In genomic region chr16:29254325-29254724, GRCm38 (mm10) we compare ENCODE assay signal across 22 mouse cellular contexts. TPM values are rescaled to one million over a fixed set of nuclear protein-coding genes. Genes with fewer than 3 reads are reported as not detected.
"Had no signal": no experiment of that assay in that cellular context is flagged by ENCODE, and none has a peak within 500 bp of the region (broad histone marks: within the 10 kb centered on the region; RNA-seq: fewer than 3 reads in every experiment).

No protein-coding gene starts in this region.

- H3K9me3 ChIP-seq: limb, embryonic 12.5 days; limb, embryonic 15.5 days; midbrain, embryonic 12.5 days; midbrain, embryonic 15.5 days; neural tube, embryonic 15.5 days had no signal

- H3K27ac ChIP-seq: limb, embryonic 12.5 days; limb, embryonic 15.5 days; liver, embryonic 14.5 days; macrophage; midbrain, embryonic 12.5 days; midbrain, embryonic 15.5 days; neural tube, embryonic 12.5 days; neural tube, embryonic 15.5 days; stomach, postnatal 0 days had no signal

- ATAC-seq: intestine, embryonic 16.5 days; midbrain, embryonic 15.5 days had no signal

- H3K27me3 ChIP-seq: limb, embryonic 12.5 days; limb, embryonic 15.5 days; midbrain, embryonic 12.5 days; midbrain, embryonic 15.5 days; neural tube, embryonic 12.5 days; neural tube, embryonic 15.5 days had no signal

- DNase-seq: kidney, adult 18-20 months; kidney, adult 9 months; kidney, postnatal 14 days; kidney, postnatal 4 days; left cerebral cortex, postnatal 4 days; lung, embryonic 14.5 days; right cerebral cortex, adult 18-20 months; right cerebral cortex, postnatal 14 days; right cerebral cortex, postnatal 4 days; thymus, adult 2 months; thymus, postnatal 14 days; thymus, postnatal 4 days had no signal

- H3K4me1 ChIP-seq: limb, embryonic 12.5 days; limb, embryonic 15.5 days; midbrain, embryonic 12.5 days; midbrain, embryonic 15.5 days; neural tube, embryonic 12.5 days; neural tube, embryonic 15.5 days had no signal

- H3K9ac ChIP-seq: limb, embryonic 12.5 days; limb, embryonic 15.5 days; liver, embryonic 14.5 days; lung, embryonic 14.5 days; midbrain, embryonic 12.5 days; midbrain, embryonic 15.5 days; neural tube, embryonic 12.5 days; neural tube, embryonic 15.5 days had no signal

- H3K36me3 ChIP-seq: limb, embryonic 12.5 days; limb, embryonic 15.5 days; midbrain, embryonic 12.5 days; midbrain, embryonic 15.5 days; neural tube, embryonic 12.5 days; neural tube, embryonic 15.5 days had no signal

- H3K4me2 ChIP-seq: limb, embryonic 12.5 days; limb, embryonic 15.5 days; lung, embryonic 14.5 days; midbrain, embryonic 12.5 days; midbrain, embryonic 15.5 days; neural tube, embryonic 12.5 days; neural tube, embryonic 15.5 days had no signal

- H3K4me3 ChIP-seq: limb, embryonic 12.5 days; limb, embryonic 15.5 days; midbrain, embryonic 12.5 days; midbrain, embryonic 15.5 days; neural tube, embryonic 12.5 days; neural tube, embryonic 15.5 days had no signal

RNA-seq across cellular contexts. Expression of gene Hrasls, which starts 44.8 kb away (rescaled TPM):
- polyA plus RNA-seq: macrophage had no signal
